Mouse (Mus musculus) heart, adult 18-20 months (tissue): ENCODE results near the gene F11r. TPM values are rescaled to one million over a fixed set of nuclear protein-coding genes. Genes with fewer than 3 reads are reported as not detected.

ENCODE experiments used
- total RNA-seq, 2 experiments: library from RNA; stranded (reverse); gene quantifications; 2 replicates each; pipeline ENCODE4 v1.2.3; 2021

F11r gene
- total RNA-seq, 2 experiments from 2014 or later, result 33.3 to 34.1 TPM

Other genes with a start within 250 kb of the F11r start
- 100 to 1,000 TPM; 196 to 272 TPM for gene Pcp4l1, start 241.3 kb upstream of the F11r start, total RNA-seq
- gene Nr1i3, start 223.6 kb upstream of the F11r start, total RNA-seq, result not detected
- 10 to 100 TPM; 89.6 to 92.9 TPM for gene Tomm40l, start 215.0 kb upstream of the F11r start, total RNA-seq
- gene Apoa2, start 212.5 kb upstream of the F11r start, total RNA-seq, result 1 to 10 TPM; 2.0 to 2.7 TPM
- 10 to 100 TPM; 10.2 to 13.4 TPM for gene Fcer1g, start 203.2 kb upstream of the F11r start, total RNA-seq
- gene Adamts4, start 187.1 kb upstream of the F11r start, total RNA-seq, result 1 to 10 TPM in 1 of 2 experiments, under 1 TPM in 1; 0.57 to 1.2 TPM
- 1,000 to 10,000 TPM; 1,592 to 1,593 TPM for gene Ndufs2, start 186.1 kb upstream of the F11r start, total RNA-seq
- gene B4galt3, start 167.2 kb upstream of the F11r start, total RNA-seq, result 10 to 100 TPM; 18.7 to 19.6 TPM
- 10 to 100 TPM; 13.1 to 13.6 TPM for gene Ppox, start 156.3 kb upstream of the F11r start, total RNA-seq
- gene Usp21, start 149.5 kb upstream of the F11r start, total RNA-seq, result 10 to 100 TPM; 17.7 to 20.9 TPM
- 10 to 100 TPM; 90.4 to 91.6 TPM for gene Ufc1, start 142.5 kb upstream of the F11r start, total RNA-seq
- gene Dedd, start 108.4 kb upstream of the F11r start, total RNA-seq, result 10 to 100 TPM; 21.8 to 23.5 TPM
- 10 to 100 TPM; 26.4 to 28.8 TPM for gene Nit1, start 91.9 kb upstream of the F11r start, total RNA-seq
- gene Pfdn2, start 91.9 kb upstream of the F11r start, total RNA-seq, result 10 to 100 TPM; 84.8 to 94.3 TPM
- not detected for gene Klhdc9, start 76.7 kb upstream of the F11r start, total RNA-seq
- under 1 TPM; 0.15 to 0.18 TPM for gene Nectin4, start 67.4 kb upstream of the F11r start, total RNA-seq
- gene Arhgap30, start 48.6 kb upstream of the F11r start, total RNA-seq, result 1 to 10 TPM; 2.7 to 5.0 TPM
- gene Usf1, start 26.2 kb upstream of the F11r start, total RNA-seq, result 10 to 100 TPM; 40.1 to 42.5 TPM
- gene Tstd1, start 18.7 kb upstream of the F11r start, total RNA-seq, result 1 to 10 TPM in 1 of 2 experiments, not detected in 1; 1.6 TPM
- gene Alyref2, start 65.9 kb downstream of the F11r start, total RNA-seq, result 1 to 10 TPM; 1.6 to 2.6 TPM
- gene Itln1, start 97.8 kb downstream of the F11r start, total RNA-seq, result not detected
- under 1 TPM; 0.22 to 0.62 TPM for gene Cd244a, start 121.7 kb downstream of the F11r start, total RNA-seq
- 1 to 10 TPM in 1 of 2 experiments, under 1 TPM in 1; 0.47 to 2.4 TPM for gene Ly9, start 169.9 kb downstream of the F11r start, total RNA-seq
- gene Slamf7, start 215.5 kb downstream of the F11r start, total RNA-seq, result 1 to 10 TPM in 1 of 2 experiments, under 1 TPM in 1; 0.57 to 1.1 TPM
- 1 to 10 TPM; 2.9 to 3.1 TPM for gene Cd48, start 244.5 kb downstream of the F11r start, total RNA-seq